Mouse (Mus musculus): ENCODE measurements around the gene Ctla4. TPM values are rescaled to one million over a fixed set of nuclear protein-coding genes. Genes with fewer than 3 reads are reported as not detected.

The Ctla4 gene
- polyA plus RNA-seq, 1 experiment from 2014 or later = not detected

- Histone ChIP-seq H3K36me3 (ENCODE audit: control insufficient read depth, insufficient read depth, low read length) (no peaks in the 10 kb centered on the region), H3K9me3 (replicated peaks; ENCODE audit: control insufficient read depth, low read length) (no peaks in the 10 kb centered on the region), H3K4me2 (ENCODE audit: low read length) (peak overlapping the region; percentile 36; the same call in 1 of the 2 replicates), H3K4me3 (ENCODE audit: low read depth, low read length) (no peak overlapping the region), H3K27ac (ENCODE audit: low read depth, low read length) (peak overlapping the region; percentile 57), H3K9ac (ENCODE audit: low read length) (peak overlapping the region; percentile 10; the same call in 1 of the 2 replicates), H3K4me1 (ENCODE audit: control insufficient read depth, insufficient read depth, low read length) (no peaks in the 10 kb centered on the region), H3K27me3 (replicated peaks; ENCODE audit: control insufficient read depth, insufficient read depth, low read length) (no peaks in the 10 kb centered on the region)
- peak; percentile 23 for DNase-seq (ENCODE audit: low spot score)
- ATAC-seq = peak; percentile 22; the same call in 1 of the 2 replicates
- WGBS = 71% methylated on average over 5 of the region's 5 CpGs
Measured at GRCm38 (mm10) chr1:60861431-60861830, 25.4 kb upstream of the Ctla4 start.

DNA sequence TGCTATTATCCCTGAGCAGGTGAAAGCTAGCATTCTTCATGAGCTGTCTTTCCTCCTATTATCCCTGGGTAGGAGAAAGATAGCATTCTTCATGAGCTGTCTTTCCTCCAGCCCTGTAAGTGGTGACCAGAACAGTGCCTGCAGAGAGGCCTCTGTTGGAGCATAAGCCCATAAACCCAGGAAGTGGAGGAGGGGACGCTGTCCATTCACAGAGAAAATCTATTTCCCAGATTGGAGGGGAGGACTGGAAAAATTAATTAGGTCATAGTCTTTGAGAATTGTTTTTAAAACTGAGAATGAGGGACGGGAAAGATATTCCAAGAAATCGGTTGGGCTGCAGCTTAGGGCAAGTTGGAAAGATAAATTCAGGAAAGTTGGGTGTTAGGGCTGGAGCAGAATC lies 24.3 kb upstream of the Ctla4 start:
- Histone ChIP-seq H3K4me1 (ENCODE audit: control insufficient read depth, insufficient read depth, low read length) (no peaks in the 10 kb centered on the region), H3K9me3 (replicated peaks; ENCODE audit: control insufficient read depth, low read length) (no peaks in the 10 kb centered on the region), H3K9ac (ENCODE audit: low read length) (no peak overlapping the region), H3K4me2 (ENCODE audit: low read length) (no peak overlapping the region), H3K27ac (ENCODE audit: low read depth, low read length) (no peak overlapping the region), H3K4me3 (ENCODE audit: low read depth, low read length) (no peak overlapping the region), H3K27me3 (replicated peaks; ENCODE audit: control insufficient read depth, insufficient read depth, low read length) (no peaks in the 10 kb centered on the region), H3K36me3 (ENCODE audit: control insufficient read depth, insufficient read depth, low read length) (no peaks in the 10 kb centered on the region)
- DNase-seq (ENCODE audit: low spot score) = no peak
- no peak for ATAC-seq
- 83% methylated on average over 3 of the region's 3 CpGs for WGBS

DNA sequence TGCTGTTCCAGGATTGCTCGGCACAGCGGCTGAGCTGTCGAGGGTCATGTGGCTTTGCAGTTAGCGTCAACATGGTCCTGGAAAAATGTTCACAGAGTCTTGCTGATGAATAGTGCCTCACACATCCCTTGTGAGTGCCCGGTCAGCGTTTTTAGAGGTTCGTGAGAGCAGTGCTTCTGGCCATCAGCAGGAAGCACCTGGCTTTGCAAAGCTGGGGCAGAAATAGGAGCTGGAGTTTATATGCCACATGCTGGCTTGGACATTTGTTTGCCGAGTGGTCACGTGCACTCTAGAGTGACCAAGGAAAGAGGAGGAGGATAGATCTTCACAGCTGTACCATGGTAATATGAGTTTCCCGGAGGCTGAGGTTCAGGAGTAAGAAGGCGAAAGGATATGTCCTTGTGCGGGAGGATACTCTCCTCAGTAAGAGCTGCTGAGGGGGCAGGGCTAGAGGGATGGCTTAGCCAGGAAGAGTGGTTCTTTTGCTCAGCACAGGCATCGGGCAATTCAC lies 23.8 kb upstream of the Ctla4 start:
- ATAC-seq (no peak), DNase-seq (ENCODE audit: low spot score) (no peak)
- Histone ChIP-seq H3K27ac (ENCODE audit: low read depth, low read length) (no peak overlapping the region), H3K4me2 (ENCODE audit: low read length) (no peak overlapping the region), H3K9me3 (replicated peaks; ENCODE audit: control insufficient read depth, low read length) (no peaks in the 10 kb centered on the region), H3K4me1 (ENCODE audit: control insufficient read depth, insufficient read depth, low read length) (no peaks in the 10 kb centered on the region), H3K9ac (ENCODE audit: low read length) (no peak overlapping the region), H3K4me3 (ENCODE audit: low read depth, low read length) (no peak overlapping the region), H3K27me3 (replicated peaks; ENCODE audit: control insufficient read depth, insufficient read depth, low read length) (no peaks in the 10 kb centered on the region), H3K36me3 (ENCODE audit: control insufficient read depth, insufficient read depth, low read length) (no peaks in the 10 kb centered on the region)
- WGBS = 58% methylated on average over 13 of the region's 13 CpGs

DNA sequence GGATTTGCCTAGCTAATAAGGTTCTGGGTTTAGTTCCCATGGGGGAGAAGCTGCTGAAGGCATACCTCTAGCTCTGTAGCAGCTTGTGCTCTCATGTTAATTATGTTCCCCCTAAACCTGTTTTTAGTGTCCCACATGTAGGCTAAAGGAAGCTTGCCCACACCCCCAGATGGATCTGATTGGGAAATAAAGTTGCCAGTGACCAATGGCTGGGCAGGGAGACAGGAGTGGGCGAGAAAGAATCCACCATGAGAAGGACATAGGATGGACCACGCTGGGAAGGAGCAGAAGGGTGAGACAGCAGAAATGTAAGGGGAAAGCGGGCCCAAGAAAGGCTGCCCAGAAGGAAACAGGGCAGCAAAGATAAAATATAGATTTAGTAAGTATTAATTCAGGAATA lies 23.1 kb upstream of the Ctla4 start:
- ATAC-seq (no peak), DNase-seq (ENCODE audit: low spot score) (no peak)
- no peaks in the 10 kb centered on the region for H3K36me3 ChIP-seq (ENCODE audit: control insufficient read depth, insufficient read depth, low read length)
- H3K9me3 ChIP-seq (replicated peaks; ENCODE audit: control insufficient read depth, low read length) = no peaks in the 10 kb centered on the region
- no peak overlapping the region for H3K27ac ChIP-seq (ENCODE audit: low read depth, low read length)
- no peak overlapping the region for H3K4me3 ChIP-seq (ENCODE audit: low read depth, low read length)
- H3K27me3 ChIP-seq (replicated peaks; ENCODE audit: control insufficient read depth, insufficient read depth, low read length) = no peaks in the 10 kb centered on the region
- no peaks in the 10 kb centered on the region for H3K4me1 ChIP-seq (ENCODE audit: control insufficient read depth, insufficient read depth, low read length)
- no peak overlapping the region for H3K4me2 ChIP-seq (ENCODE audit: low read length)
- 70% methylated on average over 3 of the region's 3 CpGs for WGBS
- no peak overlapping the region for H3K9ac ChIP-seq (ENCODE audit: low read length)

GRCm38 (mm10) chr1:60865167-60865566 lies 21.6 kb upstream of the Ctla4 start:
- ATAC-seq (no peak), DNase-seq (ENCODE audit: low spot score) (no peak)
- H3K4me2 ChIP-seq (ENCODE audit: low read length) = no peak overlapping the region
- no peaks in the 10 kb centered on the region for H3K9me3 ChIP-seq (replicated peaks; ENCODE audit: control insufficient read depth, low read length)
- no peaks in the 10 kb centered on the region for H3K36me3 ChIP-seq (ENCODE audit: control insufficient read depth, insufficient read depth, low read length)
- no peaks in the 10 kb centered on the region for H3K27me3 ChIP-seq (replicated peaks; ENCODE audit: control insufficient read depth, insufficient read depth, low read length)
- H3K27ac ChIP-seq (ENCODE audit: low read depth, low read length) = no peak overlapping the region
- no peak overlapping the region for H3K9ac ChIP-seq (ENCODE audit: low read length)
- no peaks in the 10 kb centered on the region for H3K4me1 ChIP-seq (ENCODE audit: control insufficient read depth, insufficient read depth, low read length)
- H3K4me3 ChIP-seq (ENCODE audit: low read depth, low read length) = no peak overlapping the region
- 96% methylated on average over 2 of the region's 2 CpGs for WGBS

DNA sequence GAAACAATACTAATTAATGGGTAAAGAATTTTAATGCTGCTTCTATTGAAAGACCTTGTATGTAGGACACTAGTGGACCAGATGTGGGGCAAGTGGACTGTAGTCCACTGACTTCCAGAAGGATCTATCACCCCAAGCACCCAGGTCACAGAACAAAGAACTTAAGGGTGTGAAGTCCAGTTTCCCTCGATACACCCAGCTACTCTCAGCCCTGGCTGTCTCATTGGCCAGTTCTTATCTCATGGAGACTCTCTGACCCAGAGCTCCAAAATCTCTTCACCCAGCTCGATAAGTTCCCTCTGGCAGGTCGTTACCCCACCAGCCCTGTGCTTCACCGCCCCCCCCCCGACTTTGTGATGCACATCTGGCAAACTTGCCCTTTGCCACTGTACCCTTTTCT lies 20.8 kb upstream of the Ctla4 start:
- no peak for ATAC-seq
- WGBS = 77% methylated on average over 5 of the region's 5 CpGs
- H3K4me3 ChIP-seq (ENCODE audit: low read depth, low read length) = no peak overlapping the region

GRCm38 (mm10) chr1:60868333-60869277 lies 18.2 kb upstream of the Ctla4 start:
- ATAC-seq = peak; percentile 78; the same call in 1 of the 2 replicates
- WGBS = 63% methylated on average over 17 of the region's 17 CpGs

More for the DNA sequence above, 20.8 kb upstream of the Ctla4 start:
- H3K4me1 ChIP-seq (ENCODE audit: control insufficient read depth, insufficient read depth, low read length) = no peaks in the 10 kb centered on the region
- H3K4me2 ChIP-seq (ENCODE audit: low read length) = no peak overlapping the region
- no peak overlapping the region for H3K9ac ChIP-seq (ENCODE audit: low read length)
- no peak for DNase-seq (ENCODE audit: low spot score)
- no peaks in the 10 kb centered on the region for H3K9me3 ChIP-seq (replicated peaks; ENCODE audit: control insufficient read depth, low read length)
- no peaks in the 10 kb centered on the region for H3K36me3 ChIP-seq (ENCODE audit: control insufficient read depth, insufficient read depth, low read length)
- no peaks in the 10 kb centered on the region for H3K27me3 ChIP-seq (replicated peaks; ENCODE audit: control insufficient read depth, insufficient read depth, low read length)
- no peak overlapping the region for H3K27ac ChIP-seq (ENCODE audit: low read depth, low read length)

DNA sequence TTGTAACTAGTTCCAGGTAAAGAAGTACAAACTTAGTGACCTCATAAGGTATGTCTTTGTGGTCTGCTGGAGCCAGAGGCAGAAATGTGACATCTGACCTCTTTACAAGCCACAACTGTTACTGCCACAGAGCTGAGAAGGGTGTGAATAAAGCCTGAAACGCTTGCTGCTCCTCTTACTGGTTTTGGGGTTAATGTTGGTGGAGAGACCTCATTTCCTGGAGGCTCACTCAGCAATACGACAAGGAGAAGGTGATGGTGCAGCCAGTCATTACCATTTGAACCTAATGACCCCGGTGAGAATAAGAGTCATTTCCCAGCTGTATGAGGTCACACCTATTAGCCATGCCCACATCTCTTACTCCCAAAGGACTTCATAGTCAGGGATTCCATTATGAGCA lies 11.5 kb upstream of the Ctla4 start:
- Histone ChIP-seq H3K27ac (ENCODE audit: low read depth, low read length) (no peak overlapping the region), H3K4me3 (ENCODE audit: low read depth, low read length) (no peak overlapping the region), H3K4me1 (ENCODE audit: control insufficient read depth, insufficient read depth, low read length) (no peaks in the 10 kb centered on the region), H3K27me3 (replicated peaks; ENCODE audit: control insufficient read depth, insufficient read depth, low read length) (no peaks in the 10 kb centered on the region), H3K9ac (ENCODE audit: low read length) (no peak overlapping the region), H3K9me3 (replicated peaks; ENCODE audit: control insufficient read depth, low read length) (no peaks in the 10 kb centered on the region), H3K4me2 (ENCODE audit: low read length) (no peak overlapping the region), H3K36me3 (ENCODE audit: control insufficient read depth, insufficient read depth, low read length) (no peaks in the 10 kb centered on the region)
- WGBS = 79% methylated on average over 3 of the region's 3 CpGs
- no peak for ATAC-seq
- no peak for DNase-seq (ENCODE audit: low spot score)

More at GRCm38 (mm10) chr1:60868333-60869277, 18.2 kb upstream of the Ctla4 start:
- no peaks in the 10 kb centered on the region for H3K36me3 ChIP-seq (ENCODE audit: control insufficient read depth, insufficient read depth, low read length)
- no peak overlapping the region for H3K4me2 ChIP-seq (ENCODE audit: low read length)
- H3K9me3 ChIP-seq (replicated peaks; ENCODE audit: control insufficient read depth, low read length) = no peaks in the 10 kb centered on the region
- H3K27me3 ChIP-seq (replicated peaks; ENCODE audit: control insufficient read depth, insufficient read depth, low read length) = no peaks in the 10 kb centered on the region
- no peak overlapping the region for H3K9ac ChIP-seq (ENCODE audit: low read length)
- no peaks in the 10 kb centered on the region for H3K4me1 ChIP-seq (ENCODE audit: control insufficient read depth, insufficient read depth, low read length)
- H3K27ac ChIP-seq (ENCODE audit: low read depth, low read length) = no peak overlapping the region
- H3K4me3 ChIP-seq (ENCODE audit: low read depth, low read length) = no peak overlapping the region
- DNase-seq (ENCODE audit: low spot score) = peak; percentile 76

All from forebrain, embryonic 14.5 days (tissue).